Mouse (Mus musculus) skeletal muscle tissue, adult 2 months (tissue): Measurements from ENCODE around the gene Mybpc2.

Source experiments
- DNase-seq: peaks from one replicate; pipeline ENCODE4 v3.0.0-alpha.2; 2012; ENCODE audit warnings: low read depth, low spot score

Gene Mybpc2

GRCm38 (mm10) chr7:44464511-44464910 lies 59.9 kb downstream of the Mybpc2 start:
- no peak for DNase-seq

- DNase-seq = no peak
Measured at GRCm38 (mm10) chr7:44463556-44464225, 60.8 kb downstream of the Mybpc2 start.

- no peak for DNase-seq
Measured at GRCm38 (mm10) chr7:44463056-44463425, 61.4 kb downstream of the Mybpc2 start.

- no peak for DNase-seq
Measured at GRCm38 (mm10) chr7:44462218-44463055, 62.0 kb downstream of the Mybpc2 start.

- no peak for DNase-seq
Measured at GRCm38 (mm10) chr7:44461503-44462217, 62.8 kb downstream of the Mybpc2 start.

GRCm38 (mm10) chr7:44460767-44461502 lies 63.5 kb downstream of the Mybpc2 start:
- no peak for DNase-seq

- DNase-seq = no peak
Measured at GRCm38 (mm10) chr7:44460067-44460466, 64.4 kb downstream of the Mybpc2 start.

GRCm38 (mm10) chr7:44456302-44456701 lies 68.2 kb downstream of the Mybpc2 start:
- no peak for DNase-seq

GRCm38 (mm10) chr7:44453256-44453655 lies 71.2 kb downstream of the Mybpc2 start:
- DNase-seq = no peak
